Mouse (Mus musculus): Measurements from ENCODE around the gene Ski. TPM values are rescaled to one million over a fixed set of nuclear protein-coding genes. Genes with fewer than 3 reads are reported as not detected.

Gene Ski
- polyA plus RNA-seq, 1 experiment from 2014 or later: 21.0 TPM

DNA sequence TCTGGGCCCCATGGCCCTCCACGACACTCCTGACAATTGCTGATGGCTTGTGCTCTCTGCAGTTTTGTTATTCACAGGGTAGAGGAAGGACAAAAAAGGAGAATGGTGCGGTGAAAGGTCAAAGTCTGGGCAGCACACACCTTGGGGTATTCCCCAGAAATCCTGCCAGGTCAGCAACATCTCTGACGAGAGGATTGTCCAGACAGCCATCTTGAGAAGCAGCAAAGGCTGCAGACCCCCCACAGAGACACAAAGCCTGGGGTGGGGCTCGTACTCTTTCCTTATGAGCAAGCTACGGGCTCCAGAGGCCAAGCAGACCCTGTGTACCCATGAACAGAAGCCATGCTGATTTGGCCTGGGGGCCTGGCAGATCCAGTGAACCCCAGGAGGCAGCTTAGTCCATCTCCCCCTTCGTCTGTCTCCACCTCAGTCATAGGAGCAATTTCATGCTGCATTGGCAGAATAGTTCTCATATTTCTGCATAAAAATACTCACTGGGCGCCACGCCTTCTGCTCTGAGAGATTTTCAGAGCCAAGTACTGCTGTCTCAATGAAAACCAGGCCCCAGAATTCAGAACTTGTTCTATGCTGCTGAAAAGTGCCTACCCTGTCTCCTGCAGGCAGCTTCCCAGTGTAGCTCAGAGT lies 108.5 kb downstream of the Ski start:
- DNase-seq (ENCODE audit: low spot score): no peak

DNA sequence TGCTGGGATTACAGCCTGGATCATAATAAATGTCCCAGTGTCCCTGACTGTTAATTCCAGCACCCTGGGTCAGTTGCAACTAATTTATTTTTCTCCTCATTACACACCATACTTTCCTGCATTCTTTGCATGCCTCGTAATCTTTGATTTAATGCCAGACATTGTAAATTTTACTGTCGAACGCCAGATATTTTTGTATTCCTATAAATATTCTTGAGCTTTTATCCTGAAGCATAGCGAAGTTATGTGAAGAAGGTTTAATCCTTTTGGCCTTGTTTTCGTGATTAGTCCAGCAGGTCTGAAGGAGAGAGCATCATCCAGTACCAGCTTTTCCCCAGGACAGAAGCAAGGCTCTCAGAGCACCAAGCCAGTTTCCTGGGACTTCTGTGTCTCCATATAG lies 112.9 kb downstream of the Ski start:
- H3K27me3 ChIP-seq (ENCODE audit: control insufficient read depth, insufficient read depth, low read length): no peaks in the 10 kb centered on the region
- DNase-seq (ENCODE audit: low spot score) (no peak), ATAC-seq (ENCODE audit: low FRiP score) (no peak)
- H3K9ac ChIP-seq (ENCODE audit: low read depth, low read length): no peak overlapping the region
- 94% methylated on average over 5 of the region's 5 CpGs for WGBS
- no peak overlapping the region for H3K4me2 ChIP-seq (replicated peaks; ENCODE audit: low read depth, low read length)
- H3K4me1 ChIP-seq (replicated peaks; ENCODE audit: control insufficient read depth, insufficient read depth, low read length): no peaks in the 10 kb centered on the region
- H3K36me3 ChIP-seq (ENCODE audit: control insufficient read depth, insufficient read depth, low read length): no peaks in the 10 kb centered on the region
- H3K4me3 ChIP-seq (ENCODE audit: low read depth, low read length): no peak overlapping the region
- H3K27ac ChIP-seq (ENCODE audit: low read depth, low read length): no peak overlapping the region
- H3K9me3 ChIP-seq (ENCODE audit: control insufficient read depth, low read length): no peaks in the 10 kb centered on the region

More for the DNA sequence above, 108.5 kb downstream of the Ski start:
- Histone ChIP-seq H3K4me3 (ENCODE audit: low read depth, low read length) (no peak overlapping the region), H3K9me3 (ENCODE audit: control insufficient read depth, low read length) (no peaks in the 10 kb centered on the region), H3K9ac (ENCODE audit: low read depth, low read length) (no peak overlapping the region), H3K36me3 (ENCODE audit: control insufficient read depth, insufficient read depth, low read length) (no peaks in the 10 kb centered on the region), H3K27me3 (ENCODE audit: control insufficient read depth, insufficient read depth, low read length) (no peaks in the 10 kb centered on the region), H3K27ac (ENCODE audit: low read depth, low read length) (no peak overlapping the region), H3K4me1 (replicated peaks; ENCODE audit: control insufficient read depth, insufficient read depth, low read length) (no peaks in the 10 kb centered on the region), H3K4me2 (replicated peaks; ENCODE audit: low read depth, low read length) (no peak overlapping the region)
- 66% methylated on average over 8 of the region's 8 CpGs for WGBS
- ATAC-seq (ENCODE audit: low FRiP score): no peak

DNA sequence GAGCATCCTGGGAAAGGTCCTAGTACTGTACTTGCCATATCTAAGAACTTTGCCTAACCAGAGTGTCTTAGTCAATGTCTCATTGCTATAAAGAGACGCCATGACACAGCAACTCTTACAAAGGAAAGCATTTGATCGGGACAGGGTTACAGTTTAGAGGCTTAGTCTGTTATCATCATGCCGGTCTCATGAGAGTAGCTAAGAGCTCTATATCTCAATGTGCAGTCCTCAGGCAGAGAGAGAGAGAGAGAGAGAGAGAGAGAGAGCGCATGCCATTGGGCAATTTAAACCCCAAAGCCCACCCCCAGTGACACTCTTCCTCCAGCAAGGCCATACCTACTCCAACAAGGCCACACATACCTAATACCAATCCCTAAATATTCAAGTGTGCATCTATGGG lies 114.5 kb downstream of the Ski start:
- 97% methylated on average over 4 of the region's 4 CpGs for WGBS
- Histone ChIP-seq H3K36me3 (ENCODE audit: control insufficient read depth, insufficient read depth, low read length) (no peaks in the 10 kb centered on the region), H3K4me3 (ENCODE audit: low read depth, low read length) (no peak overlapping the region)

More for the DNA sequence above, 114.5 kb downstream of the Ski start:
- Histone ChIP-seq H3K4me2 (replicated peaks; ENCODE audit: low read depth, low read length) (no peak overlapping the region), H3K4me1 (replicated peaks; ENCODE audit: control insufficient read depth, insufficient read depth, low read length) (no peaks in the 10 kb centered on the region), H3K27ac (ENCODE audit: low read depth, low read length) (no peak overlapping the region), H3K9ac (ENCODE audit: low read depth, low read length) (no peak overlapping the region), H3K9me3 (ENCODE audit: control insufficient read depth, low read length) (no peaks in the 10 kb centered on the region), H3K27me3 (ENCODE audit: control insufficient read depth, insufficient read depth, low read length) (no peaks in the 10 kb centered on the region)
- DNase-seq (ENCODE audit: low spot score) (no peak), ATAC-seq (ENCODE audit: low FRiP score) (no peak)

Other genes starting within 250 kb of the Ski start
- 1.5 and 2.1 TPM in 2 replicates for gene Plch2, start 165.8 kb downstream of the Ski start, polyA plus RNA-seq (2014; fragmentation: Nextera tagmentation; extraction: Ambion mirVana)
- 5.6 and 7.8 TPM in 2 replicates for gene Pex10, start 155.6 kb downstream of the Ski start, polyA plus RNA-seq (2014; fragmentation: Nextera tagmentation; extraction: Ambion mirVana)
- gene Rer1, start 136.2 kb downstream of the Ski start, polyA plus RNA-seq (2014; fragmentation: Nextera tagmentation; extraction: Ambion mirVana): 156 and 166 TPM in 2 replicates
- 3.3 and 4.2 TPM in 2 replicates for gene Morn1, start 136.0 kb downstream of the Ski start, polyA plus RNA-seq (2014; fragmentation: Nextera tagmentation; extraction: Ambion mirVana)
- gene Faap20, start 27.2 kb upstream of the Ski start, polyA plus RNA-seq (2014; fragmentation: Nextera tagmentation; extraction: Ambion mirVana): 99.0 and 99.3 TPM in 2 replicates
- gene Prkcz, start 138.8 kb upstream of the Ski start, polyA plus RNA-seq (2014; fragmentation: Nextera tagmentation; extraction: Ambion mirVana): 18.3 and 19.6 TPM in 2 replicates
- not detected in 2 replicates for gene Gabrd, start 175.5 kb upstream of the Ski start, polyA plus RNA-seq (2014; fragmentation: Nextera tagmentation; extraction: Ambion mirVana)
- gene Cfap74, start 186.6 kb upstream of the Ski start, polyA plus RNA-seq (2014; fragmentation: Nextera tagmentation; extraction: Ambion mirVana): 5.4 and 6.8 TPM in 2 replicates
- gene Tmem52, start 246.5 kb upstream of the Ski start, polyA plus RNA-seq (2014; fragmentation: Nextera tagmentation; extraction: Ambion mirVana): 0.37 TPM in 1 of 2 replicates, not detected in the other

Data from hindbrain, embryonic 11.5 days (tissue).